18 mouse cellular contexts compared by ENCODE assay signal in the genomic region with DNA sequence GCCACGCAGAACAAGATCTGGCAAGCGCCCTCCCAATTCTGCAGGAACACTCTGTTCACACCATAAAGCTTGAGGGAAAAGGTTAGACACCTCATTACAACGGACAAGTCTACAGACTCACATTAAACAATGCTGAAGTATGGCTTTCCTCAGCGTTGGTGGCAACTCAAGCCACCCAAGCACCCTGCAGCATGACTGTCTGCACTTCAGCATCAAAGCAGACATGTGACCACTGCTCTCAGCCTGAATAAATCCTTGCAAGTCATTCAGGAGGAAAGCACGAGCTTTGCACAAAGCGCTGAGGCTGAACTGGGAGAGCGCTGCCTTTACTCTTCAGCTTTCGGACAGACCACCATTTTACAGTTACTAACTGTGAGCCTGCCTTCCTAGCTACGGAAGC.
"Had no signal": no experiment of that assay in that cellular context is flagged by ENCODE, and none has a peak within 500 bp of the region (broad histone marks: within the 10 kb centered on the region; RNA-seq: fewer than 3 reads in every experiment).

No protein-coding gene starts in this region.

- H3K4me2 ChIP-seq: liver, embryonic 13.5 days; midbrain, embryonic 11.5 days; neural tube, embryonic 12.5 days; neural tube, embryonic 15.5 days had no signal

- H3K9me3 ChIP-seq: liver, embryonic 13.5 days; megakaryocyte, embryonic 14.5 days; neural tube, embryonic 12.5 days; neural tube, embryonic 15.5 days had no signal

- H3K4me1 ChIP-seq: neural tube, embryonic 12.5 days; neural tube, embryonic 15.5 days had no signal

- H3K9ac ChIP-seq: liver, embryonic 13.5 days; neural tube, embryonic 12.5 days; neural tube, embryonic 15.5 days had no signal

- H3K27ac ChIP-seq: kidney, postnatal 0 days; left cerebral cortex, adult 2 months; liver, embryonic 13.5 days; neural tube, embryonic 12.5 days; neural tube, embryonic 15.5 days; stomach, postnatal 0 days had no signal

- H3K27me3 ChIP-seq: liver, embryonic 13.5 days; megakaryocyte, embryonic 14.5 days; neural tube, embryonic 12.5 days; neural tube, embryonic 15.5 days had no signal

- H3K4me3 ChIP-seq: left cerebral cortex, adult 2 months; liver, embryonic 13.5 days; megakaryocyte, embryonic 14.5 days; neural tube, embryonic 12.5 days; neural tube, embryonic 15.5 days had no signal

- DNase-seq: kidney, adult 18-20 months; kidney, adult 9 months; kidney, postnatal 36 days; layer of hippocampus, postnatal 36 days; liver, embryonic 13.5 days; lung, adult 2 months; lung, postnatal 14 days; midbrain, embryonic 14.5 days; thymus, adult 2 months; thymus, postnatal 14 days; thymus, postnatal 4 days had no signal
